Mouse (Mus musculus) large intestine, adult 2 months (tissue): ENCODE data around the gene Usp29. TPM values are rescaled to one million over a fixed set of nuclear protein-coding genes. Genes with fewer than 3 reads are reported as not detected.
"Not testable (repeated sequence)": the region's sequence is repeated elsewhere in the genome, so short reads cannot be mapped to it uniquely, and the experiment has no call there.

Source experiments
- DNase-seq: peaks from one replicate; pipeline ENCODE4 v3.0.0-alpha.2; 2012; ENCODE audit warnings: low read depth, low spot score
- whole genome bisulfite sequencing: fragments of 180-500 bp; shearing (Covaris S2); methylation state at CpG from one replicate; pipeline ENCODE4 v1.1.7; 2018; 5-methylcytosine and 5-hydroxymethylcytosine counted together
- polyA plus RNA-seq: library from polyadenylated mRNA; depleted of rRNA; stranded (reverse); fragments of >200 nt; gene quantifications from 2 replicates; pipeline ENCODE4 v1.2.3, GENCODE M21; 2012

Usp29 gene
- polyA plus RNA-seq, 1 experiment: 0.16 TPM

GRCm38 (mm10) chr7:6855613-6856405 is 125.4 kb downstream of the Usp29 start:
- DNase-seq: no peak

GRCm38 (mm10) chr7:6858694-6859270 is 128.4 kb downstream of the Usp29 start:
- no peak for DNase-seq
- WGBS: 35% methylated on average over 5 of the region's 5 CpGs

More at GRCm38 (mm10) chr7:6855613-6856405, 125.4 kb downstream of the Usp29 start:
- WGBS: 54% methylated on average over 10 of the region's 10 CpGs

- no peak for DNase-seq
- 21% methylated on average over 6 of the region's 6 CpGs for WGBS
Measured at GRCm38 (mm10) chr7:6860689-6861088, 130.3 kb downstream of the Usp29 start.

- DNase-seq: no peak
Measured at GRCm38 (mm10) chr7:6866351-6866750, 136.0 kb downstream of the Usp29 start.

GRCm38 (mm10) chr7:6868831-6869230 is 138.5 kb downstream of the Usp29 start:
- DNase-seq: no peak
- 88% methylated on average over 3 of the region's 3 CpGs for WGBS

- 71% methylated on average over 1 of the region's 1 CpGs for WGBS
- DNase-seq: no peak
Measured at GRCm38 (mm10) chr7:6869556-6869955, 139.2 kb downstream of the Usp29 start.

GRCm38 (mm10) chr7:6874448-6874847 is 144.1 kb downstream of the Usp29 start:
- WGBS: 83% methylated on average over 19 of the region's 19 CpGs
- DNase-seq: no peak

- 50% methylated on average over 1 of the region's 1 CpGs for WGBS
Measured at GRCm38 (mm10) chr7:6878202-6878601, 147.8 kb downstream of the Usp29 start.

GRCm38 (mm10) chr7:6878849-6879248 is 148.5 kb downstream of the Usp29 start:
- not testable (repeated sequence) for DNase-seq
- WGBS: 84% methylated on average over 3 of the region's 3 CpGs

More at GRCm38 (mm10) chr7:6878202-6878601, 147.8 kb downstream of the Usp29 start:
- no peak for DNase-seq

GRCm38 (mm10) chr7:6879512-6880164 is 149.3 kb downstream of the Usp29 start:
- WGBS: 59% methylated on average over 11 of the region's 11 CpGs
- DNase-seq: no peak

GRCm38 (mm10) chr7:6880918-6881317 is 150.5 kb downstream of the Usp29 start:
- WGBS: 89% methylated on average over 1 of the region's 1 CpGs
- not testable (repeated sequence) for DNase-seq

GRCm38 (mm10) chr7:6881473-6882046 is 151.2 kb downstream of the Usp29 start:
- 56% methylated on average over 6 of the region's 6 CpGs for WGBS
- DNase-seq: no peak

GRCm38 (mm10) chr7:6883376-6884147 is 153.2 kb downstream of the Usp29 start:
- DNase-seq: no peak
- WGBS: 51% methylated on average over 8 of the region's 8 CpGs

GRCm38 (mm10) chr7:6885416-6885815 is 155.0 kb downstream of the Usp29 start:
- no peak for DNase-seq
- WGBS: 81% methylated on average over 7 of the region's 7 CpGs

GRCm38 (mm10) chr7:6886896-6887295 is 156.5 kb downstream of the Usp29 start:
- 95% methylated on average over 1 of the region's 1 CpGs for WGBS
- DNase-seq: no peak

GRCm38 (mm10) chr7:6889871-6890270 is 159.5 kb downstream of the Usp29 start:
- no peak for DNase-seq
- WGBS: 87% methylated on average over 5 of the region's 5 CpGs

GRCm38 (mm10) chr7:6891206-6891605 is 160.8 kb downstream of the Usp29 start:
- no peak for DNase-seq
- WGBS: 44% methylated on average over 3 of the region's 3 CpGs

- DNase-seq: not testable (repeated sequence)
- 27% methylated on average over 4 of the region's 4 CpGs for WGBS
Measured at GRCm38 (mm10) chr7:6897021-6897420, 166.6 kb downstream of the Usp29 start.

- 33% methylated on average over 7 of the region's 7 CpGs for WGBS
Measured at GRCm38 (mm10) chr7:6900672-6901071, 170.3 kb downstream of the Usp29 start.

GRCm38 (mm10) chr7:6903489-6903888 is 173.1 kb downstream of the Usp29 start:
- 76% methylated on average over 8 of the region's 8 CpGs for WGBS

More at GRCm38 (mm10) chr7:6900672-6901071, 170.3 kb downstream of the Usp29 start:
- DNase-seq: no peak

More at GRCm38 (mm10) chr7:6903489-6903888, 173.1 kb downstream of the Usp29 start:
- no peak for DNase-seq
